Mouse (Mus musculus) lung, postnatal 10 days (tissue): Measurements from ENCODE around the gene Ptprr.

ENCODE experiments used
- DNase-seq: peaks from one replicate; pipeline ENCODE4 v3.0.0; 2021

Ptprr gene

GRCm38 (mm10) chr10:116270646-116271469, 252.8 kb downstream of the Ptprr start:
- peak; percentile 48 for DNase-seq

- no peak for DNase-seq
These were observed 253.5 kb downstream of the Ptprr start for GRCm38 (mm10) chr10:116271470-116271915.

DNA sequence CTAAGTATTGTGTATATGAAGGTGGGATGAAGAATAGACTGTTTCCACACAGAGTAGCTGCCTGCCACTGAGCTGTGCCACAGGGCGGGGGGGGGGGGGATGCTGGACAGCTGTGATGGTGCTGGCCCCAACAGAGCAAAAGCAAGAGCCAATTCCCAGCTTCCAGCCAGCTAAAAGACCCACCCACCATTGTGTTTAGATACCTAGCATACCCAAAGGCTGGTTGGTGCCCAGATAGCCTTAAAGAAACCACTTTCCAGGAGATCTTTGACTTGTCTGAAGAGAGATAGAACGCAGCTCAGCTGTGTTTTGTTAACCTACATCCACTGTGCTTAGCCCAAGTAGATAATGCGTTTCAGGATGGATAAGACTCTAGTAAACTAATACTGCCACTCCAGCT, 254.1 kb downstream of the Ptprr start:
- no peak for DNase-seq

DNA sequence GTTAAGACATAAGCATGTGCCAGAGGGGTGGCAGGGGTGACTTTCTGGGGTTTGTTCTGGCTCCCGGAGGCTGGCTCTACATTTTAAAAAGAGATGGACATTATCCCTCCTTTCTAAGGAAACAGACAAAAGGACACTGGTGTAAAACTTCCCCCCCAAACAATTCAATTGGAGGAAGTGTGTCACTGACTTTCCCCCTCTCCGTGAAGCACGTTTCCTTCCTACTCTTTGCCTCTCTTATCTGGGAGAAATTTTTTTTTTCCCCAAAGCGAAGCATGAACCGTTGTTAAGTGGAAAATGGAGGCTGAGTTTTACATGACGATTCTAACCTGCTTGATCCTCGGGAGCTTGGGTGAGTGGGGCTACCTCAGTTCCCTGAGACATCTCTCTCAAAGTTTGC, 257.3 kb downstream of the Ptprr start, which contains the start of gene Ptprb:
Gene Ptprb (plus strand): TSS at position 244 of the 400 bp plus-strand sequence.
- no peak for DNase-seq

GRCm38 (mm10) chr10:116286697-116287344, 268.8 kb downstream of the Ptprr start:
- DNase-seq = no peak

- peak; percentile 78 for DNase-seq
These were observed 270.1 kb downstream of the Ptprr start for GRCm38 (mm10) chr10:116288130-116288529.

GRCm38 (mm10) chr10:116290483-116290882, 272.5 kb downstream of the Ptprr start:
- DNase-seq = no peak

- DNase-seq = no peak
These were observed 273.2 kb downstream of the Ptprr start for GRCm38 (mm10) chr10:116291153-116291755.

- DNase-seq = no peak
These were observed 278.4 kb downstream of the Ptprr start for GRCm38 (mm10) chr10:116296439-116296838.

GRCm38 (mm10) chr10:116297854-116298253, 279.8 kb downstream of the Ptprr start:
- peak; percentile 59 for DNase-seq

DNA sequence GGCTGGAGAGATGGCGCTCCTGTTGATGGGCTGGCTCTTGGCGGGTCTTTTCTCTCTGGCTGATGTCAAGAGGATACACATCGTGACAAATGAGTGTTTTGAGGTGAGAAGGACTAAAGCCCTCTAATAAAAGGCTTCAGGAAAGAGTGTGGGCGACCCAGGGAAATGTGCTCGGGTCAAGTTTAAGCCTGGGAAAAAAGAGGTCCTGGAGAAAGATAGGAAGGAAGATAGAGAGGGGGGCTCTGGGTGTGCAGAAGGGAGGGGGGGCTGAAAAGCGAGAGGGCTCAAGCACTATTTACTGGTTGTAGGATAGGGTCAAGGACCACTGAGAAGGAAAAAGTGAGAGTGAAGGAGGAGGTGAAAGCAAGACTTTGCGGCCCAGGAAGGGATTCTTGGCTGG, 282.8 kb downstream of the Ptprr start:
- DNase-seq = no peak

GRCm38 (mm10) chr10:116301258-116301657, 283.2 kb downstream of the Ptprr start:
- DNase-seq = peak; percentile 84

DNA sequence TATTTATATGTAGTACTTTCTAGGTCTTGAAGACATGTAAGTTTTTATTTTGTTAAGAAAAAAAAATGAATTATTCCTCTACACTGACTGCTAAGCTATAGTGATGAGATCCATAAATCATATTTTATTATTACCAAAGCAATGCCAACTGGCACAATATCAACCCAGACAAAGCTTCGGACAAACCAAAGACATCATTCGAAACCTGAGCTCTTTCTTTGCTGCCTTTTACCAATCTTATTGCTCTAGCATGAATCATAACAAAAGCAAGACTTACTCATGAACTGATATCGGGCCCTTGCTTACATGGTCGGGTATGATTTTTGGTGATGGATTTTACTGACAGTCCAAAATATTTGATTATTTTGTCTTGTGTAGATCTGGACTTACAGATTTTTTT, 286.3 kb downstream of the Ptprr start:
- DNase-seq = no peak

- no peak for DNase-seq
These were observed 291.4 kb downstream of the Ptprr start for GRCm38 (mm10) chr10:116309460-116309859.

- DNase-seq = peak; percentile 59
These were observed 292.6 kb downstream of the Ptprr start for GRCm38 (mm10) chr10:116310516-116311210.

DNA sequence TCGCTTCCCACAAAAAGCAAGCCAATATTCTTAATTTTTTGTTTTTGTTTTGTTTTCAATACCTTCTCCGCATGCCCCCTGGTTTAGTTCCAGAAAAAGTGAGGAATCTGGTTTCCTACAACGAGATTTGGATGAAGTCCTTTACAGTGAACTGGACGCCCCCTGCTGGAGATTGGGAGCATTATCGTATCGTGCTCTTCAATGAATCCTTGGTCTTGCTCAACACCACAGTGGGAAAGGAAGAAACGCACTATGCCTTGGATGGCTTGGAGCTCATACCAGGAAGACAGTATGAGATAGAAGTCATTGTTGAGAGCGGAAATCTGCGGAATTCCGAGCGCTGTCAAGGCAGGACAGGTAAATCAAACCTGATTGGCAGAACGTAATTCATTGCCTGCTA, 301.2 kb downstream of the Ptprr start:
- DNase-seq = peak; percentile 87
